Mouse (Mus musculus): Measurements from ENCODE around the gene Ttyh3. TPM values are rescaled to one million over a fixed set of nuclear protein-coding genes. Genes with fewer than 3 reads are reported as not detected.

Gene Ttyh3
- polyA plus RNA-seq (2017; shearing (Covaris generic)): 14.0 TPM

DNA sequence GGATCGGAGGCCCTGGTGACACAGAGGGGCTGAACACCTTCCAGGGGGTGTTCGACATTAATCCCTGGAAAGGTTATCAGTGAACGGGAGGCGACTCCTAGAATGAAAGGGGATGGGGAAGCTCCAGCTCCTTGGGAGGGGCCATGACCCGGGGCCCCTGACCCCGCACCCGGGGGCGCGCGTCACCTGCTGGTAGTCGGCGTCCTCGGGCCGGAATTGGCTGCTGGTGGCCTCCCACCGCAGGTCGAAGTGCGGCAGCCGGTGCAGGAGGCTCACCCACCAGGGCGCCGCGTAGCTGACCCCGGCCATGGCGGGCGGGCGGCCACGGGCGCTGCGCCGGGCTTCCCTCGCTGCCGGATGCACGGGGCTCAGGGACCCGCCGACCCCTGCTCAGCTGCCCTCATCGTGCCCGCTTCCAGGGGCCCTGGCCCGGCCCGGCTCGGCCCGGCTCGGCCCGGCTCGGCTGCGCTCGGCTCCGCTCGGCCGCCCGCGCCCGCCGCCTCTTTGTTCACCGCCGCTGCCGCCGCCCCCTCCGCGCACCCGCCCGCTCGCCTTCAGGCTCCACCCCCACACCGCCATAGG is at the start of gene Ttyh3:
Gene Ttyh3 (minus strand): TSS at position 513 of the 582 bp plus-strand sequence.

DNA sequence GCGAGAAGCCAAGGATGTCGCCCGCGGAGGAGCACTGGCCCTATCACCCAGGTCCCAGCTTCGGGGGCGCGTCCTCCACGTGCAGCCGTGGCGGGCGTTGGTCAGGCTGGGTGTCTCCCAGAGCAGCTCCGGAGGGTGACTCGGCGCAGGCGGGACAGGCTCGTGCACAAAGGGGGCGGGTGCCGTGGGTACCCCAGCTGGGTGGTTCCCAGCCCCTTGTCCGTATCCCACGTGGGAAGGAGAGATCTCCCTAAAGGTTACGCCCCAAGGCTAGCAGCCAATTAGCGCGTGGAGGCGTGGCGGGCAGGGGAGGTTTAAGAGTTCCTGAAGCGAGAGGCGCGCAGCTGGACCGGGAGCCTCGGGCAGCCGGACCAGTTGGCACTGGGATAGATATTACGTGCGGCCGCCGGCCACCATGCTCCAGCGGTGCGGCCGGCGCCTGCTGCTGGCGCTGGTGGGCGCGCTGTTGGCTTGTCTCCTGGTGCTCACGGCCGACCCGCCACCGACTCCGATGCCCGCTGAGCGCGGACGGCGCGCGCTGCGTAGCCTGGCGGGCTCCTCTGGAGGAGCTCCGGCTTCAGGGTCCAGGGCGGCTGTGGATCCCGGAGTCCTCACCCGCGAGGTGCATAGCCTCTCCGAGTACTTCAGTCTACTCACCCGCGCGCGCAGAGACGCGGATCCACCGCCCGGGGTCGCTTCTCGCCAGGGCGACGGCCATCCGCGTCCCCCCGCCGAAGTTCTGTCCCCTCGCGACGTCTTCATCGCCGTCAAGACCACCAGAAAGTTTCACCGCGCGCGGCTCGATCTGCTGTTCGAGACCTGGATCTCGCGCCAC is 41.6 kb downstream of the Ttyh3 start, which contains the start of gene Lfng:
Gene Lfng (plus strand): TSS at position 320 of the 835 bp plus-strand sequence.

Other genes with a start within 250 kb of the Ttyh3 start
- 152 TPM for gene Eif3b, start 229.7 kb downstream of the Ttyh3 start, polyA plus RNA-seq (2017; shearing (Covaris generic))
- gene Gm4869, start 203.4 kb downstream of the Ttyh3 start, polyA plus RNA-seq (2017; shearing (Covaris generic)): not detected
- gene Chst12, start 143.5 kb downstream of the Ttyh3 start, polyA plus RNA-seq (2017; shearing (Covaris generic)): 9.3 TPM
- gene Grifin, start 84.0 kb downstream of the Ttyh3 start, polyA plus RNA-seq (2017; shearing (Covaris generic)): 1.1 TPM
- gene Lfng, start 41.7 kb downstream of the Ttyh3 start, polyA plus RNA-seq (2017; shearing (Covaris generic)): 91.2 TPM
- gene Iqce, start 53.3 kb upstream of the Ttyh3 start, polyA plus RNA-seq (2017; shearing (Covaris generic)): 31.1 TPM
- gene Brat1, start 56.0 kb upstream of the Ttyh3 start, polyA plus RNA-seq (2017; shearing (Covaris generic)): 11.2 TPM
- 0.61 TPM for gene Amz1, start 75.1 kb upstream of the Ttyh3 start, polyA plus RNA-seq (2017; shearing (Covaris generic))
- 28.6 TPM for gene Gna12, start 181.4 kb upstream of the Ttyh3 start, polyA plus RNA-seq (2017; shearing (Covaris generic))